Mouse (Mus musculus) cerebellum, adult 2 months (tissue): ENCODE results near the gene Rsrc2.

Source experiments
- CTCF ChIP-seq: fragments of 200-500 bp; IDR thresholded peaks from 2 replicates; pipeline ENCODE4 v1.5.1; 2011; ENCODE audit warnings: low read depth, mild to moderate bottlenecking, control low read depth, low read length, moderate library complexity, borderline replicate concordance; ENCODE audit not compliant: insufficient read depth
- POLR2A ChIP-seq: fragments of 200-500 bp; IDR thresholded peaks from 2 replicates; pipeline ENCODE4 v1.6.1; 2011; ENCODE audit warnings: low read length, control low read depth, borderline replicate concordance; ENCODE audit not compliant: insufficient read depth

GRCm38 (mm10) chr5:123780716-123781115 lies 31.5 kb upstream of the Rsrc2 start:
- TF ChIP-seq CTCF: no peak
- TF ChIP-seq POLR2A: no peak
